Mouse (Mus musculus) adrenal gland, postnatal 36 days (tissue): ENCODE data around the gene Mrgprf. TPM values are rescaled to one million over a fixed set of nuclear protein-coding genes. Genes with fewer than 3 reads are reported as not detected.

Experiments
- DNase-seq, 2 experiments: peaks; one replicate each; pipeline ENCODE4 v3.0.0; 2021; ENCODE audit warnings: mixed read lengths in 1 of 2
- long read RNA-seq, 2 experiments: library from polyadenylated mRNA; stranded (forward); transcript quantifications; one replicate each; pipeline ENCODE4 v2.0.0; 2021; ENCODE audit warnings: borderline sequencing depth in 2 of 2
- total RNA-seq, 2 experiments: library from RNA; stranded (reverse); gene quantifications; 2 replicates each; pipeline ENCODE4 v1.2.3; 2021

The Mrgprf gene
- 1 to 10 TPM; 1.5 to 2.4 TPM for total RNA-seq
- long read RNA-seq, experiment 1, partial matches to known transcripts = 0 of 1 reads
- long read RNA-seq, experiment 1, other reads (novel, unspliced or antisense) = 0 of 1 reads
- long read RNA-seq, experiment 2 = 0 reads

DNA sequence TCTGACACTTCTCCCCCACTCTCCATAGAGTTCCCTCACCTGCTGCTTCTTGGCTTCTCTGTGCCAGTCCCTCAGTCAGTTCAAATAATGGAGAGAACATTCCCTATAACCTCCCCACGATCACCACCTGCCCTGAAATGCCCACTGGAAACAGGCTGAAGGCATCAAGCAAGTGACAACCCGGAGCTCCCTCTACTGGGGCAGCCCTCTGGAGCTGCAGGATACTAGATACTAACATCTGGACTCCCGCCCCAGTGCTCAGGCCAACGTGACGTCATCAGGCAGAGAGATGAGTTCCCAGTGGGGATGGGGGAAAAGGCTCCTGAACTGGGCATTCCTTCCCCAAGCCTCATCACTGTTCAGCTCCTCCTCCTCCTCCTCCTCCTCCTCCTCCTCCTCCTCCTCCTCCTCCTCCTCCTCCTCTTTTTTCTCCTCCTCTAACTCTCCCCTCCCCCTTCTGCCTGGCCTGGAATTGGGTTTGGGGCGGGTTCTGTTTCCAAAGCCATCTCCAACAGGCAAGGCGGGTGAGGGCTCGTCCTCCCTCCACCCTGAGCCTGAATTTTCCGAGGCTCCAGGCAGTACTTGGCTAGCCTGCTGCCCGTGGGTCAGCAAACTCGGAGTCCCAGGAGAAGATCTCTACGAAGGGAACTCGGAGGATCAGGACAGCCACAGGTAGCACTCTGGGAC lies at the start of gene Mrgprf:
Mrgprf (plus strand) TSS at position 508 of the 687 bp plus-strand sequence.
- DNase-seq = peak in 1 of 2 experiments; percentile 39

GRCm38 (mm10) chr7:145252715-145253476 lies 47.7 kb upstream of the Mrgprf start:
- peak; percentile 87 to 90 for DNase-seq

- DNase-seq = no peak
Observed at GRCm38 (mm10) chr7:145253986-145254630, 46.5 kb upstream of the Mrgprf start.

DNA sequence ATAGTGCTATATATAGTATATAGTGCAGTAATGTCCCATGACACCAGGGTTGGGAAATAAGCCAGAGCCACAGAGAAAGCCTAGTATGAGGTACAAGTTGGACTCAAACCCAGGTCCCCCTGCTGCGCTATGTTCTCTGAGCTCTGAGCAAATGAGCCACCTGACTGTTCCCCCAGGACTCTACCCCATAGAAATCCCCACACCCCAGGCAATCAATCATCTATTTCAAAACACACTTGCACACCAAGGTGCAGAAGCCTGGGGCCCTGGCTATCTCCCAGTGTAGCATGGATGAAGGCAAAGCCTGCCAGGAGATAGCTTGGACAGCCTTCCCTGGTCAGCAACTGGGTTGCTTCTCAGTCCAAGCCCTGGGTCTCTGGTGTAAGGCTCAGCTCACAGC lies 44.5 kb upstream of the Mrgprf start:
- no peak for DNase-seq

GRCm38 (mm10) chr7:145264202-145264601 lies 36.4 kb upstream of the Mrgprf start:
- DNase-seq = no peak

GRCm38 (mm10) chr7:145266011-145266410 lies 34.6 kb upstream of the Mrgprf start:
- peak; percentile 43 to 67 for DNase-seq

DNA sequence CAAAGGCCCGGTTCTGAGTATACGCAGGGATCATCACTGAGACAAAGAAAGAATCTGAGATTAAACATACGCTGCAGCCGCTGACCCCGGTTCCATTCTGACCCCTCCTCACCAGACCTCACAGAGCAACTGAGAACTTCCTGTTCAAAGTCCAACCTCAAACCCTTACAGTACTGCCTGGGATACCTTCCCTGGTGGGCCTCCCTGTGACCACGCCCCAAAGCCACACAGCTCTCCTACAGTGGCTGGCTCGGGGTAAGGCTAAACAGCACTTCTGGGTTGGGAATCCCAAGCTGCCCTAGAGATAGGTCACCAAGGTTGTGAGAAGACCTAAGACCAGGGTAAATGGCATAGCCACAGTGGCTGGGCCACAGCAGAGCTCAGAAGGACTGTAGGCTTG lies 31.7 kb upstream of the Mrgprf start:
- DNase-seq = no peak

DNA sequence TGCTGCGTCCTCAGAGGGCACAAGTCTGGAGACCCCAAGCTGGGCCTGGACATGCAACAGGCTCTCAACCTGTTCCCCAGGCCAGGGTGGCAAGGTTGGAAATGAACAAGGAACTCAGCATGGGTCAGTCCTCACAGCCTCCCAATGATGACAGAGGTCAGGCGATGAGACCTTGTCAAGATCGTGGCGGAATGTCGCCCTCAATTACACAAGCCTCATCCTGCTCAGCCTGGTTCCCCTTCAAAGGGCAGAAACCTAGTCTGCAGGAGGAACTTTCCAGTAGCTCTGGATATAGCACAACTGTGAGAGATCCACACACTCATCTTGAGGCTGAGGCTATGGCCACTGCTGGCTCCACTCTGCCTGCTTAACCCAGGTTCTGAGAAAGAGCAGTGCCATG lies 29.7 kb upstream of the Mrgprf start:
- DNase-seq = no peak

- DNase-seq = peak; percentile 32
Observed at GRCm38 (mm10) chr7:145275488-145275887, 25.1 kb upstream of the Mrgprf start.

GRCm38 (mm10) chr7:145281396-145281795 lies 19.2 kb upstream of the Mrgprf start:
- no peak for DNase-seq

GRCm38 (mm10) chr7:145283041-145283440 lies 17.6 kb upstream of the Mrgprf start:
- no peak for DNase-seq

GRCm38 (mm10) chr7:145283487-145284187 lies 17.0 kb upstream of the Mrgprf start, which contains the start of gene Tpcn2:
Tpcn2 (minus strand) TSS chr7:145284011.
- peak; percentile 95 to 98 for DNase-seq

DNA sequence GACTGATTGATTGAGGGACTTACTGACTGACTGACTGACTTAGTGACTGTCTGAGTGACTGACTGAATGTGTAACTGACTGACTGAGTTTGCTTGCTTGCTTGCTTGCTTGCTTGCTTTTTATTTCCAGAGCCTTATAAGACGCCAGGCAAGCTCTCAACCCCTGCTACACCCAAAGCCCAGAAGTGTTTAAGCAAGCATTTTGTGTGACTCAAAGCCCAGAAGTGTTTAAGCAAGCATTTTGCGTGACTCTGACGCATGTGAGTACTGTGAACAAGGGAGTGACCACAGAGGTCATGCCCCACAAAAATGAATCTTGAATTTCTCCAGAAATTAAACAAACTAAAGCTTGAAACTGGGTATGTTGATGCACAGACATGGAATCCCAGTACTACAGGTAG lies 16.3 kb upstream of the Mrgprf start:
- no peak for DNase-seq

DNA sequence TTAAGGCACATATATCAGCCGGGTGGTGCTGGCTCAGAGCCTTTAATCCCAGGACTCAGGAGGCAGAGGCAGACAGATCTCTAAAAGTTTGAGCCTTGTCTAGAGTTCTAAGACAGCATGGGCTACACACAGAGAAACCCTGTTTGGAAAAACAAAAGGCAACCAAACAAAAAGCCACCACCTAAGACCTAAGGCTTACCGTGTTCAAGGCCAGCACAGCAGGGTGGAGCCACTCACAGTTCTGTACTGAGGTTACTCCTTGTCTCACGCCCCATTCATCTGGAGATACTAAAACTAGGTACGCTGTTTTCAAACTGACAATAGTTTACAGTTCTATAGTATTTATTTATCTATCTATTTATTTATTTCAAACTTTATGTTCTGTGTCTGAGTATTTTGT lies 15.2 kb upstream of the Mrgprf start:
- DNase-seq = no peak

DNA sequence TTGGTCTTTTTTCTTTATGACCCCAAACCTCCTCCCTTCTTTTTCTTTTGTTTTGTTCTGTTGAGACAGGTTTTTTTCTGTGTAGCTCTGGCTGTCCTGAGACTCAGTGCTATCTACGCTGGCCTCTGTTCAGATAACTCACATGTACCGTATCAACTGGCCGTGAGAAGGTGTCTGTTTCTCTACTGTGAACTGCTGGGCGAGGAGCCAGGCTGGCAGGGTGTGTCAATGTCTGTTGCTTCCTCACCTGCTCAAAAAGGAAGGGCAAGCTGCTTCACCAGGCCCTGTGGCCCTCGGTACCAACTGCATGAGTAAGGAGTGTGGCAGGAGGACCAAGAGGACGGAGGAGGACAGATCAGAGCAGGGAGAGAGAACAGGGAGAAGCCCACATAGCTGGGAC lies 13.2 kb upstream of the Mrgprf start:
- DNase-seq = no peak

DNA sequence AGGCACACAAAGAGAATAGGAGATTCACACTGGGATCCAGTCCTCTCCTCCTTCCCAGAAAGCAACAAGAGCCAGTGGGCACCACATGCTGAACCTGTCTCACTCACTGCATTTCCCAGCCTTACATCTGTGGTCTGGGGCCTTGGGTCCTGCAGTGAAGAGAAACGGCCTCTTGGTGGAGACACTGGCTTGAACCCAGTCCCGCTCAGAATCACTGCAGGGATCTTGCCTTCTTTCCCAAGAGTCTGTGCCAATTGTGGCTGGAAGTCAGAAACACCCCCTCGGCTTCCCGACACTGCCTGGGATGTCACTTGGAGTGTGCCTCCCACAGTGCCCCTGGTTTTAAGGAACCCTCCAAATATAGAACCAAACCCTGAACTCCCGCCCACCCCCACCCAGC lies 11.3 kb upstream of the Mrgprf start:
- DNase-seq = no peak

DNA sequence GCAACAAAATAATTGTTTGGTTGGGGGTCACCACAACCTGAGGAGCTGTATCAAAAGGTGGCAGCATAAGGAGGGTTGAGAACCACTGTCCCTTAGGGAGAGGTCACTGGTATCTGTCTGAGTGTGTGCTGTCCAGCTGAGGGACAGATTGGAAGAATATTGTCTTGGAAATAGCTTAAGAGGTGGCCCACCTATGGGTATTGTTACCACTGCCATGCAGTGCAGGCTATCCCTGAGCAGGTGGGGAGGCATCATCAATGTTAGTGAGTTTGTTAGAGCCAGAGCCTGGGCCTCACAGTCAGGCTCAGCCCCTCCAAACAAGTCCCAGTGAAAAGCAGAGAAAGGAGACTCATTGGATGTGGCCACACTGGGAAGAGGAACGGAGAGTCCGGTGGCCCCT lies 8.8 kb upstream of the Mrgprf start:
- no peak for DNase-seq

DNA sequence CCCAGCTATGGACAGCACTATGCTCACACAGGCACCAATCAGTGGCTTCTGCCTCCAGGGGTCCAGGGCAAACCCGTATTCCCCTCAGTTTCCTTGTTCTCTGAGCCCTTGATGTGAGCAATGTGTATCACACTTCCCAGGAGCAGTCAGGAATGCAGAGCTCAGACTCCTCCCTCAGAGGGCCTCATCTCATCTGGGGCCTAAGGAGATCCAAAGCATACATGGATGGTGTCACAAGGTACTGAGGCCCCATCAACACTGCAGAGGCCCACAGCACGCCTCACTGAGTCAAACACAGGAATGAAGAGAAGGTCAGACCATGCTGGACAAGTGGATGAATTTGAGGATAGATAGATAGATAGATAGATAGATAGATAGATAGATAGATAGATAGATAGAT lies 7.9 kb upstream of the Mrgprf start:
- DNase-seq = no peak

GRCm38 (mm10) chr7:145293859-145294258 lies 6.8 kb upstream of the Mrgprf start:
- peak; percentile 29 to 54 for DNase-seq

GRCm38 (mm10) chr7:145298666-145299490 lies 1.8 kb upstream of the Mrgprf start:
- no peak for DNase-seq
